8 mouse cellular contexts compared by ENCODE assay signal in the genomic region with DNA sequence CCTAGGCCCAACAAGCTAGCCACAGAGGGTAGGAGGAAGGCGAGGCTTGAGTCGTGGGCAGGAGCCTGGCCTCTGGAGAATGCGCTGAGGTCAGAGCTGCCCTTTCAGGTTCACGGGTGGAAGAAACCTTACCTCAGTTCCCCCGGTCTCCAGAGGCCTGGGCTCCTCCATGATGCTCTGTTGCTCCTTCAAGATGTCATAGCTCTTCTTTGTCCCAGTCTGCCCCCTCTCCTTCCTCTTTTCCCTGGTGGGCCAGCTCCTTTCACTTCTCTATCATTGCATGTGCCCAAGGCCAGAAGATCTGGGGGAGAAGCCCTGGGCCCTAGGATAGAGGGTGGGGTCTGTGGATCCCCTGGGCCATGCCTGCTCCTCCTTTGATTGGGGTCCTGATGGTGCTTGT. TPM values are rescaled to one million over a fixed set of nuclear protein-coding genes. Genes with fewer than 3 reads are reported as not detected.
A peak's percentile ranks its signal among the peaks of the same experiment; 100 is the strongest.
DNase-seq lines count a peak whose midpoint lies in the region; ATAC-seq and TF ChIP-seq lines count a peak whose summit lies in the region.

No protein-coding gene starts in this region.

- H3K4me2 ChIP-seq in embryonic facial prominence, embryonic 13.5 days = peak overlapping the region; percentile 96
- peak overlapping the region; percentile 71 for H3K4me2 ChIP-seq in intestine, embryonic 16.5 days (ENCODE audit: low read depth, low read length)
- peak overlapping the region; percentile 81 for H3K4me2 ChIP-seq in myocyte (ENCODE audit: low read depth)

- H3K27ac ChIP-seq in kidney, adult 2 months (ENCODE audit: insufficient read depth, low read depth, low read length) = no peak overlapping the region
- no peak overlapping the region for H3K27ac ChIP-seq in embryonic facial prominence, embryonic 13.5 days
- H3K27ac ChIP-seq in intestine, embryonic 16.5 days (ENCODE audit: low read length) = no peak overlapping the region

- no peaks in the 10 kb centered on the region for H3K36me3 ChIP-seq in kidney, adult 2 months (ENCODE audit: control insufficient read depth, insufficient read depth, low read length)
- H3K36me3 ChIP-seq in embryonic facial prominence, embryonic 13.5 days = peaks cover 20% of the 10 kb centered on the region
- H3K36me3 ChIP-seq in intestine, embryonic 16.5 days (ENCODE audit: control insufficient read depth, insufficient read depth, low read length) = no peaks in the 10 kb centered on the region
- H3K36me3 ChIP-seq in myocyte (ENCODE audit: control insufficient read depth, insufficient read depth) = no peaks in the 10 kb centered on the region

- no peaks in the 10 kb centered on the region for H3K9me3 ChIP-seq in embryonic facial prominence, embryonic 13.5 days
- no peaks in the 10 kb centered on the region for H3K9me3 ChIP-seq in intestine, embryonic 16.5 days (ENCODE audit: control insufficient read depth, low read length)

- peaks cover 44% of the 10 kb centered on the region for H3K4me1 ChIP-seq in kidney, adult 2 months (ENCODE audit: control insufficient read depth, insufficient read depth, low read length)
- peaks cover 41% of the 10 kb centered on the region for H3K4me1 ChIP-seq in embryonic facial prominence, embryonic 13.5 days
- peaks cover 37% of the 10 kb centered on the region for H3K4me1 ChIP-seq in intestine, embryonic 16.5 days (ENCODE audit: control insufficient read depth, insufficient read depth, low read length)

- no peak for TF ChIP-seq CTCF in kidney, adult 2 months (conservative IDR thresholded peaks at IDR 0.05; ENCODE audit: insufficient read depth, insufficient read length, low read depth, low read length)

- ATAC-seq in embryonic facial prominence, embryonic 13.5 days (ENCODE audit: insufficient number of reproducible peaks, insufficient read depth, low FRiP score, low TSS enrichment, low read depth) = no peak
- ATAC-seq in intestine, embryonic 16.5 days = no peak

- peaks cover 6% of the 10 kb centered on the region for H3K79me2 ChIP-seq in myocyte (ENCODE audit: control insufficient read depth, insufficient read depth)

- no peak overlapping the region for H3ac ChIP-seq in myocyte (ENCODE audit: control insufficient read depth, insufficient read length)

- H3K4me3 ChIP-seq in kidney, adult 2 months (ENCODE audit: insufficient read depth, low read depth, low read length) = peak overlapping the region; percentile 84
- H3K4me3 ChIP-seq in embryonic facial prominence, embryonic 13.5 days = peak overlapping the region; percentile 62
- peak overlapping the region; percentile 83 for H3K4me3 ChIP-seq in intestine, embryonic 16.5 days (ENCODE audit: low read length)
- H3K4me3 ChIP-seq in myocyte = peak overlapping the region; percentile 51

- DNase-seq in kidney, adult 2 months = no peak
- DNase-seq in kidney, adult 8-10 months = no peak
- no peak for DNase-seq in cerebellum, postnatal 36 days
- no peak for DNase-seq in cerebellum, adult 11 months
- DNase-seq in frontal cortex, postnatal 10 days (ENCODE audit: low spot score in 2 of 2) = no peak

- TF ChIP-seq POLR2A in kidney, adult 2 months (IDR thresholded peaks at IDR 0.05; ENCODE audit: low read depth, low read length) = no peak
- TF ChIP-seq POLR2A in myocyte (IDR thresholded peaks at IDR 0.05; ENCODE audit: insufficient read length, low read depth) = no peak

- 54% methylated on average over 5 of the region's 5 CpGs for WGBS in kidney, adult 2 months
- 86% methylated on average over 5 of the region's 5 CpGs for WGBS in embryonic facial prominence, embryonic 13.5 days
- 52% methylated on average over 5 of the region's 5 CpGs for WGBS in intestine, embryonic 16.5 days

- peak overlapping the region; percentile 85 for H3K9ac ChIP-seq in embryonic facial prominence, embryonic 13.5 days
- H3K9ac ChIP-seq in intestine, embryonic 16.5 days (ENCODE audit: low read depth, low read length) = peak overlapping the region; percentile 93

- H3K27me3 ChIP-seq in kidney, adult 2 months (replicated peaks; ENCODE audit: control insufficient read depth, insufficient read depth, low read length) = no peaks in the 10 kb centered on the region
- no peaks in the 10 kb centered on the region for H3K27me3 ChIP-seq in embryonic facial prominence, embryonic 13.5 days
- H3K27me3 ChIP-seq in intestine, embryonic 16.5 days (replicated peaks; ENCODE audit: control insufficient read depth, insufficient read depth, low read length) = no peaks in the 10 kb centered on the region
- no peaks in the 10 kb centered on the region for H3K27me3 ChIP-seq in myocyte (ENCODE audit: control insufficient read depth, insufficient read depth, insufficient read length)

TF ChIP-seq in myocyte, 11 proteins besides CTCF, POLR2A, EP300 and RAD21:
- TF ChIP-seq MYOG (IDR thresholded peaks at IDR 0.05; ENCODE audit: control insufficient read depth in 1 of 3, insufficient read depth in 1 of 3, insufficient read length in 2 of 3, low read depth in 2 of 3) = no peak
- no peak for TF ChIP-seq USF1 (IDR thresholded peaks at IDR 0.05; ENCODE audit: low read depth)
- no peak for TF ChIP-seq TCF12 (IDR thresholded peaks at IDR 0.05; ENCODE audit: insufficient read depth, poor library complexity, severe bottlenecking)
- no peak for TF ChIP-seq REST (IDR thresholded peaks at IDR 0.05; ENCODE audit: insufficient read depth, insufficient read length)
- TF ChIP-seq CEBPB (IDR thresholded peaks at IDR 0.05; ENCODE audit: insufficient read depth, poor library complexity, severe bottlenecking) = no peak
- no peak for TF ChIP-seq POLR2AphosphoS2 (IDR thresholded peaks at IDR 0.05; ENCODE audit: insufficient read length, low read depth)
- no peak for TF ChIP-seq TCF3 (IDR thresholded peaks at IDR 0.05; ENCODE audit: insufficient read length, low read depth)
- no peak for TF ChIP-seq E2F4 (IDR thresholded peaks at IDR 0.05; ENCODE audit: insufficient read depth)
- TF ChIP-seq MYOD1 (IDR thresholded peaks at IDR 0.05; ENCODE audit: control insufficient read depth in 1 of 3, insufficient read length in 2 of 3, low read depth in 2 of 3) = no peak
- no peak for TF ChIP-seq MAX (IDR thresholded peaks at IDR 0.05; ENCODE audit: low read depth)
- TF ChIP-seq SRF (IDR thresholded peaks at IDR 0.05; ENCODE audit: control insufficient read depth, insufficient read length, low read depth) = no peak

RNA-seq across cellular contexts. Expression of gene Tpra1, which starts 1.7 kb away (rescaled TPM):
- polyA plus RNA-seq in kidney, adult 2 months (2012; rRNA removed) = 132 and 156 TPM in 2 replicates
- 93.2 and 93.5 TPM in 2 replicates for polyA plus RNA-seq in embryonic facial prominence, embryonic 13.5 days (2015; fragmentation: Nextera tagmentation; extraction: Ambion mirVana)
- polyA plus RNA-seq in intestine, embryonic 16.5 days (2015; fragmentation: Nextera tagmentation; extraction: Ambion mirVana) = 73.7 and 77.0 TPM in 2 replicates
- 27.3 TPM for polyA plus RNA-seq in myocyte (2012; fragmentation: generic; extraction: Trizol)

RNA-seq across cellular contexts. Expression of gene Mcm2, which starts 5.1 kb away (rescaled TPM):
- 8.9 and 10.2 TPM in 2 replicates for polyA plus RNA-seq in kidney, adult 2 months (2012; rRNA removed)
- 124 and 131 TPM in 2 replicates for polyA plus RNA-seq in embryonic facial prominence, embryonic 13.5 days (2015; fragmentation: Nextera tagmentation; extraction: Ambion mirVana)
- 90.1 and 101 TPM in 2 replicates for polyA plus RNA-seq in intestine, embryonic 16.5 days (2015; fragmentation: Nextera tagmentation; extraction: Ambion mirVana)
- 42.1 TPM for polyA plus RNA-seq in myocyte (2012; fragmentation: generic; extraction: Trizol)

RNA-seq across cellular contexts. Expression of gene Podxl2, which starts 28.9 kb away (rescaled TPM):
- polyA plus RNA-seq in kidney, adult 2 months (2012; rRNA removed) = 12.5 and 15.7 TPM in 2 replicates
- 141 and 143 TPM in 2 replicates for polyA plus RNA-seq in embryonic facial prominence, embryonic 13.5 days (2015; fragmentation: Nextera tagmentation; extraction: Ambion mirVana)
- polyA plus RNA-seq in intestine, embryonic 16.5 days (2015; fragmentation: Nextera tagmentation; extraction: Ambion mirVana) = 32.0 and 35.6 TPM in 2 replicates
- polyA plus RNA-seq in myocyte (2012; fragmentation: generic; extraction: Trizol) = 3.4 TPM
